Mouse (Mus musculus) neutrophil, adult 5-6 weeks (primary cell): Measurements from ENCODE around the gene Plxna1. TPM values are rescaled to one million over a fixed set of nuclear protein-coding genes. Genes with fewer than 3 reads are reported as not detected.

ENCODE experiments used
- ATAC-seq: fragments of 151-379, 151-347 bp; 2 replicates; pipeline ENCODE4 v1.8.0; 2017; ENCODE audit warnings: mild to moderate bottlenecking, moderate TSS enrichment; ENCODE audit not compliant: insufficient number of reproducible peaks, poor library complexity, low FRiP score, severe bottlenecking; ENCODE audit errors: extremely low read depth
- total RNA-seq: library from RNA; stranded (forward); fragments of 200-1000 nt; gene quantifications from 2 replicates; pipeline ENCODE4 v1.2.3, GENCODE M21; 2017

The Plxna1 gene
- total RNA-seq, 1 experiment from 2014 or later: 1.4 TPM

DNA sequence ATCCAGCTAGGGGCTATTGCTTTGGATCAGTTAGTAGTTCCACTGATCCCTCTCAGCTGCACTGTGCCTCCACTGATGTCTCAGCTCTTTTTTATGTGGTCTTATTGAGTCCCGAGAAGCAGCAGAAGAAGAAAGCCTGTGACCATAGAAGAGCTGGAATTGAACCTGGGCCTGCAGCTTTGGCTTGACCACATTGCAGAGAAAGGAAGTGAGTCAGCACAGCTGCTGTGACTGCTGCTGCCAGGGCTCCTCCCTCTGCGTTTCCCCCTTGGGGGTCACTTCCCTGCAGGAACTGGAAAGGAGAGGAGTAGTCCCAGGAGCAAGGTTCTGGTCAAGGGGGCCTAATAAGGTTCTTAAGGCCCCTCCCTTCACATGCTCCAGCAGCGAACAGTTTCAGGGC lies 1.9 kb upstream of the Plxna1 start:
- ATAC-seq: no peak

DNA sequence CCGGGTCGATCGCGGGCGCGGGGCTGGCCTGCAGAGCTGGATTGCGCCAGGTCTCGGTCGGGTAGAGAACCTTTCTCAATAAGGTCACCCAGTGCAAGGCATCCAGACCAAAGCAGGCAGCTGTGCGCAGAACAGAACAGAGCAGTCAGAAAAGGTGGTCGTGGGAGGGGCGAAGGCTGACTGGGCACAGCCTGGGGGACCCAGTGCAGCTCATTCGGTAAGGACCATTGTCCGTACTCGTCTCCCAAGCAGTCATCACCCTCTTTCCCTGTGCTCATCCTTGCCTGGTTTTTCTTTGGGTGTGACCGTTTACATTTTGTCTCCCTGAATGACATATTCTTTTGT lies 659 bp upstream of the Plxna1 start:
- ATAC-seq: no peak

DNA sequence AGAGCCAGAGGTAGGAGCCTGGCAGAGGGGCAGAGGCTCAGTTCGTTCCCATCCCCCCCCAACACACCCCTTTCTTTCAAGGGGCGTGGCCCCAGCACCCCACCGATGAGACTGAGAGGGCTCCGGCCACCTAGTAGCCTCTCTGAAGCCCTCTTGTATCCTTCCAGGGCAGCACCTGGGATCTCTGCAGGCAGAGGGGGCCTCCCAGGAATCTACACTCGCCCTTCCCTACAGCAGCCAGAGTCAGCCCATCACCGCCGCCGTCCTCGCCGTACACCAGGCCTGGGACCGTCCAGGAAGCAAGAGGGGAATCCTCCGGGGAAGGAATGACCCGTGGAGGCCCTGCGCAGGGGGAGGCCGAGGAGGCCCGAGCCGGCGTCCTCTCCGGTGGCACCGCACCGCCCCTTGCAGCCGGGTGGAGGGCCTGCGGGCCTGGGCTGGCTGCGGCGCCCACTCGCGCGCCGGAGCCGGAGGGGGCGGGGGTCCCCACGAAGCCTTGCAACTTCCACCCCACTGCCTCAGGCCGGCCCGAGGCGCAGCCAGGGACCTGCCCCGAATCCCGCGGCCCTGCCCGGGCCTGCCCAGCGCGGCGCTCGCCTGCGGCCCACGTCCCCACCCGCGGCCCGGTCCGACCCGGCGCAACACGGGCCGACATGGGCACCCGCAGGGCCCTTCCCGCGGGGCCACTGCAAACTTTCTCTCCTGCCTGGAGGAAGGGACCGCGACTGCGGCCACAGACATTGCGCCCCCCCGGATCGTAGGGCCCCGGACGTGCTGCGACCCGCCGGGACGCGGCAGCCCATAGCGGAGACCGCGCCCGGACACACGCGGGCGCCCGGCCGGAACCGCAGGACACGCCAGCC lies 771 bp downstream of the Plxna1 start:
- ATAC-seq: no peak

DNA sequence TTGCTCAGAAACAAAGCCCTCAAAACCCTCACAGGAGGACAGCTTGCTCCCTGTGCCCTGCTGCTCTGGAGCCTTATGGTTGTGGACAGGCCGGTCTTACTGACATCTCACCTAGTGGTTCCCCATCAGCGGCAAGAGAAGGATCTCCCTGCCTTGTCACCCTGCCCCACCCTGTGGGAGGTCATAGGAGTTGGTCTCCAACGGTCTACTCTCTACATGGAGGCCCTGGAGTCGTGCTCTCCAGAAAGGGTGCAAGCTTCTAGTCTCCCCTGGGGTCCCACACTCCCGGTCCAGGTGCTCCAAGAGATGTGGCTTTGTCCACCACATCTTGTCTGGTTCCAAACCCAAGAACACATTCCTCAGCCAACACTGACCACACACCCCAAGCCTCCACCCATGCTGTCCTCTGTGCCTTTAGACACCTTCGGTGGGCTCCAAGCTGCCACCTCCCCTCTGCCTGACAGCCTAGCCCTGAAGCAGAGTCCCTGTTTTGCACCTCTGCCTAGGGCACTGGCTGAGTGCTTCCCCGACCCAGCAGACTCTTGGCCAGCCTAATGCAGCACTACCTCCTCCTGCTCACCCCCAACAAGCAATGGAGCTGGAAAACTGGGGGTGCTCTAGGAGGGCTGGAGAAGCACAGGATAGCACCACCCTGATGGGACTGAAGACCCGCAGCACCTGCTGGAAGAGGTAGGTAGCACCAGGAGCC lies 1.6 kb downstream of the Plxna1 start:
- no peak for ATAC-seq

DNA sequence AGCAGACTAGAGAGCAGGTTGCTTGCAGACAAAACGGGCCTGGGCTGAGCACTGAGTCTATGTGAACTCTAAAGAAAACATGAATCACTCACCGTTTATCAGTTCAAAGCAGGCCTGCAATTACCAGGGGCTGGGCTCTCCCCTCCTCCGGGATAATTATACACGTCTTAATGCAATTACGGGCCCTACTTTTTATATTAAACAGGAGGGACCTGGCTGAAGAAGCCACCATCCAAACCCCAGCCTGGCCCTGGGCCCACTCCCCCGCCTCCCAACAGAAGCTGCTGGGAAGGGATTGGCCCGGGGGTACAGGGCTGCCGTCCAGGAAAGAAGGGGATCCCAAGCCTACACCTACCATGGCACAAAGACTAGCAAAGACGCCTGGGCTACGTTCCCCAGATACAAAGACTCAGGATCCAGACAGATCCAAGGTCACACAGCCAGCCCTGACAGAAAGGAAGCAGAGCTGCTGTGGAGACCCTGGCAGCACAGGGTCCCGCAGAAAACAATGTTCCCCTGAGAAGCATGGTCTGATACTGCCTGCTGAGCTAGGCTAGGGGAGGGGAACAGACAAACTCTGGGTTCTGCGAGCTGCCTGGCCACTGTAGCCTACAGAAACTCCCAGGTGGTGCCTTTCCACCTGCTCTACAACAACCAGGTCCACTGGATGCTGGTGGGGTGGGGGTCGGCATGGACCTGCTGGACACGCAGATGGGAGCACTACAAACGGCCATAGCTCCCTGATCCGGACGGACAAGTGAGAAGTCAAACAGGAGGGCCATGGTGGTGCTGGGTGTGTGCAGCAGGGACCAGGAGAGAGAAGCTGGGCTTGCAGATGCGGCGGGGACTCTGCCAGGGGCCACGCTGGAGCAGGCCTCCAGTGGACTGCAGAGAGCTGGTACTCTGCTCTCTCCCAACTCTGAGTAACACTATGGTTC lies 2.4 kb downstream of the Plxna1 start:
- no peak for ATAC-seq

DNA sequence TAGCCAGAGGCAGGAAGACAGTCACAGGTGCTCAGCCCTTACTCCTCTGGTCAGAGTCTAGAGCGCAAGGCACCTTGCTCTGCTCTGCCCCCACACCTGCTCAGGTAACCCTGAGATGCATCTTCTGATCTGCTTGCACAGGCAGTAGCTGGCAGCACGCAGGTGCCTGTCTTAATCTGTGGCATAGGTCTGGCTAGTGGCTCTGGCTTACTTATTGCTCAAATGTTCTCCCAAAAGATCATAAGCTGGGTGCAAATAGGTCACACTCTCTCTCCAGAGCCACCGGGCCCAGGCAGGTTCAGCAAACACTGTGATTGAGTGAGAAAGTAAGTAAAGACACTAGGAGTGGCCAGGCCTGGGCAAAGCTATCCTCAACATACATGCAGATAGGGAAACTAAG lies 3.2 kb downstream of the Plxna1 start:
- no peak for ATAC-seq

DNA sequence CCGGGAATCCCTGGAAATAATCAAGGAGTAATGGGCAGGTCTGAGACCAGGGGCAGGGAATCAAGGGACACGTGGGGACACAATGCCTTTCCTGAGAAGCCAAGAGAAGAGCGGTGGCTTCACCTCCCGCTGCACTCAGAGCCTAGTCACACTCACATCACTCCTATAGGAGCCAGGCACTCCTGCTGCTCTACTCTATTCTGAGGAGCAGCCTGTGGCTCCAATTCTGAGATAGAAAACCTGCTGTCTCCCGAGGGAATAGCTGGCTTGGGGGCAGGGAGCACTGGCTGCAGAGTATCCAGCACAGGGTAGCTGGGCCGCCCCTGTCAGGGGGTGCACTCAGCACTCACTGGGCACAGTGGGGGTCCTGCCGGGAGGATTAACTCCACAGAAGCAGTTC lies 6.8 kb downstream of the Plxna1 start:
- no peak for ATAC-seq

DNA sequence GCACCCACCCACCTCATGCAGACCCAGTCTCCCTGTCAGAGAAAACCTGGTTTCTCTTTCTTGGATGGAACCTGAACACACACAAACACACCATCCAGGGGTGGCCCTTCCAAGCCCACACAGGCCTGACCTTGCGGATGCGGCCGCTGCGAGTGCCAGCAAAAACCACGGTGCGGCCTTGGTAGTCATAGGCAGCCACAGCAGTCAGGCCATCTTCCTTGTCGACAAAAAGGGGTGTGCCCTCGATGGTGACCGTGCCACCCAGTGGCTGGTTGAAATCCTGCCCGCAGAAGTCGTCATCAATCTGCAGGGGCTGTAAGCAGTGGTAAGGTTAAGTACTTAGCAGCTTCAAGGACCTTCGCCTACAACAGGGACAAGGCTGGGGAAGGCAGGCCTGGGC lies 7.7 kb downstream of the Plxna1 start:
- no peak for ATAC-seq

DNA sequence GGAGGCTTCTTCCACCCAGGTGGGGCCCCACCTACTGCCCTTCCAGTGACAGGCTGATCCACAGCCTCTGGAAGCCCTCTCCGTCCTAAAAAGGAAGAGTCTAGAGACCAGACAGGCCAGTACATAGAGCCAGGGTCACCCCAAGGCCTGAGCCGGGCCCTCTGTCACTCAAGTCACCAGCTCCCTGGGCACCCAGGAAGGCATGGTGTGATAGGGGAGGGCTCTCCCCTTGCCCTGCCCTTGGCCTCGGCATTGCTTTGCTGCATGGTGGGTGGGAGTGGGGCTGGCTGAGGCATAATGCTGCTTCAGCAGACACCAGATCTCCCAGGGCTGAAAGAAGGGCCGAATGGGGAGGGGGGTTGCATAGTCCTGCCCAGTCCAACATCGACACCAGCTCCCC lies 8.3 kb downstream of the Plxna1 start:
- ATAC-seq: no peak

DNA sequence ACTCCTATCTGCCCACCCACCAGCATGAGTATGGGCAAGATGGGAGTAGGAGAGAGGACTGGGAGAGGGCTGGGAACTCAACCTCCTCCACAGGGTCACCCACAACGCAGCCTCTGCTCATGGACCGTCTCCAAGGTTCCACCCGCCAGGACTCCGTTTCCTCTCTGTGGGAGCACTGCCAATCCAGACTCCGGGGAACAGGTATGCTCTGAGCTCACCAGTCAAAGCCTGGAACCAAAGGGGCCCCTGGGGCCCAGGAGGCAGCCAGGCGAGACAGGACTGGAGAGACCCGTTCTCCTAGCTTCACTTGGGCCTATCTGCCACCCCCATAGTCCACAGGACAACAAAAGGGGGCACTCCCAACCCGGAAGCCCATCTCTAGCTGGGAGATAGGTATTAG lies 9.3 kb downstream of the Plxna1 start:
- ATAC-seq: no peak

DNA sequence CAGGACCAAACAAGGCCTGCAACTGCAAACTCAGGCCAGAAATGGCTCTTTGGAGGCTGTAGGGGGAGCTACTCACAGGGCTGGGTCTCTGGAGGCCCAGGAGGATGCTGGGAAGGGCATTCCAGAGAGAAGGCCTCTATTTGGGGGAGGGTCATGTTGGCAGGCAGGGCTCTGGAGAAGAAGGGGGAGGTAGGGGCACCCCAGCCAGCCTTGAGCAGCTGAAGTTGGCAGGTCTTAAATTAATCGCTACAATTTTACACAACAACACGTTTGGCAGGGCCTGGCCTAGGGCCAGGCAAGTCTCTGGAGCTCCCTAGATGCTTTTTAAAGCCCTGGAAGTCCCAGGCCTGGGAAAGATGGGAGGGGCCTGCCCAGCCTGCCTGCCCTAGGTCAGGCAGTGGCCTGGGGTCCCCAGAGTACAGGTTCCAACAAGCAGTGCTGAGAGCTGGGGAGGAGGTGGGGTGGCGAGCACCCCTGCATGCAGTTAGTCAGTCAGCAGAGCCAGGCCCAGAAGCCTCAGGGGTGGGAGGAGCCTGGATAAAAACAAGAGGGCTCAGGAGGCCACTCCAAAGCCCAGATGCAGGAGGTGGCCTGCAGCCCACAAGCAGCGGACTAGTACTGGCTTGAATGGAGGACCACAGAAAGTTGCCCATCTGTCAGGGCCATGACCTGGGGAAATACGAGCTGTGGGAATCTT lies 10.8 kb downstream of the Plxna1 start:
- ATAC-seq: no peak

DNA sequence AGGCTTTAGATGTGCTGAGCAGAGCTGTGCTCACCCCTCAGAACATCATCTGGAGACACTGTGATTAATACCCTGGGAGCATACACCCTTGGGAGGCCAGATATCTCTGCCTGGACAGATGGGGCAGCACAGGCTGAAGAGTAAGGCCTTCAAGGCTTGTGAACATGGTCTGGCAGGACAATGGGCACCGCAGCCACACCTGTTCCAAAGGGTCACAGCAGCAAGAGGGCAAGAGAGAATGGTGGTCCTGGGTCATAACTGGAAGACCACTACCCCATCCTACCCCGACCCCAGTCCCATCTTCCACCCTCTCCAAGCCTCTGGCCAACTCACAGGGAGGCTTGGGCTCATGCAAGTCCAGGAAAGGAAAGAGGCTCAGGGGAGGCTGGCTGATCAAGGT lies 11.9 kb downstream of the Plxna1 start:
- no peak for ATAC-seq

DNA sequence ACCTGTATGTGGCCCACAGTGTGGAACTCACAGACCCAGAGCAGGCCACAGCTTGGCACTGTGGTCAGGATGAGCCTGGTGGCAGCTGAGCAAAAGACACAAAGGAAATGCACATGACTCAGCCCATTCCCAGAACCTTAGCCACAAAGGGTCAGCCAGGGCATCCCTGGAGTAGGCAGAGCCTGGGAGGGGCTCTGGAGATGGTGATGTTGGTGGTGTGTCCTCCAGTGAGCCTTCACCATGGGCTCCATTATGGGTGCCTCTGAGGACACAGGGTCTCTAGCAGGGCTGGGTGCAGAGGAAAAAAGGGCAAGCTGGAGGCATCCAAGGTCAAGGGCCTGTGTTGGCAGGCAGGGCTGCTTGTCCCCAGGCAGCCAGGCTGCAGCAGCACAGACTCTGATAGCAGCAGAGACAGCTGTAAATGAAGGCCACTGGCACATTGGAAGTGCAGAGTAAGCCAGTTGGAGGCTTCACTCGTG lies 12.3 kb downstream of the Plxna1 start:
- ATAC-seq: no peak

DNA sequence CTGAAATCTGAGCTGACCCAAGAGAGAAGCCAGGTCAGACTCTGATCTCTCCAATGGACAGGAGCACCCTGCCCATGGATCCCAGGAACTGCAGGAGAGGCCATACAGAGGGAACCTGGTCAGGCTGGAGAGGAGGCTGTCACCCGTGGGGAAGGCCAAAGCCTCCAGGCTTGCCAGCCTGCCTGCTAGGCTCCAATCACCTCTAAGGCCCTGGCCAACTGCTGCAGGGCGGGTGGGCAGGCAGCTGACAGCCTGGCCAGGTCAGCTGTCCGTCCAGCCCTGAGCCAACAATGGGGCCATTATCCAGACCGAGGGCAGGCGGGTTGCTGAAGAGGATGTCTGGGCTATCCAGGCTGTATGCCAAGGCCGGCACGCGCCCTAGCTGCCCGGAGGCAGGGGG lies 14.1 kb downstream of the Plxna1 start:
- no peak for ATAC-seq

DNA sequence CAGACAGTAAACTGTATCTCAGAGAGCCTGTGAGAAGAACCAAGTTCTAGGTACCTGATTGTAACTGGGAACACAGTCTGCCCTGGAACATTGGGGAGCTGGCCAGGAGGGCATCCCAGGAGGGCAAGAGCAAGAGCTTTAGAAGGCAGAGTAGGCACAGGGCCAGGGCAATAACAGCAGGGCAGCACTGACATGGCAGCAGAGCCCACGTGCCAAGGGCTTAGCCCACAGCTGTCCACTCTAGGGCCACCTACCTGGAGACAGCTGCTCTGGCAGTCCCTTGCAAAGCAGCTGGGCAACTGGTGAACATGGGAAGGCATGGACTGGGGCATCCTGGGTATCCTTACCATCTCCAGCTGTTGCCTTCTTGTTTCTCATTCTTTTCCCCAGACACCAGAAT lies 14.6 kb downstream of the Plxna1 start:
- no peak for ATAC-seq

DNA sequence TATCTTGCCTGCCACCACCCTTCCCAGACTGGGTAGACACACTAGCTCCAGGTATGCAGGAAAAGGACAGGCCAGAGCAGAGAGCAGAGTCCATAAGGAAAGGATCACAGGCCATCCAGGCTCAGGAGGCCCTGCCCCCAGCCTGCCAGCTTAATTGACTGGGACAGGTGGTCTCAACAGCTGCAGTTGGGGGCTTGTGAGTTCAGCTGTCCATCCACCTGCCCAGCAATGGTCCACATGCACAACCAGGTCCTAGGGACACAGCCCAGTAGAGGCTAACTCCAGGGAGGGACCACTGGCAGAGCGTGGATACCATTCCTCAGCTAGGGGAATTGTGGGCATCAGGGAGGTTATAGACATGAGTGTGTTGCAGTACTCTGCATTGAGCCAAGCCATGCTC lies 16.6 kb downstream of the Plxna1 start:
- no peak for ATAC-seq

DNA sequence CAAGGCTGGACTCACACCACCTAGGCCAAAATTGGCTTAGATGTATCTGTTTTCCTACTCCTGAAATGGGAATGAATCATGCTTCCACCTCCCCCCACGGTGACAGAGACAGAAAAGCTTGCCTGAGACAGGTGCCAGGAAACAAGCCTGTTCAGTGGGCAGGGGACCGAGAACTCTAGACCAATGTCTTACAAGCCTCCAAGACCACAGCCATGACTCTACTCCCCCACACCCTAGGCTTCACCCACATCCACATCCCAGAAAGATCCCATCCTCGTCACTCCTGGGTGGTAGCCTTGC lies 17.0 kb downstream of the Plxna1 start:
- no peak for ATAC-seq

DNA sequence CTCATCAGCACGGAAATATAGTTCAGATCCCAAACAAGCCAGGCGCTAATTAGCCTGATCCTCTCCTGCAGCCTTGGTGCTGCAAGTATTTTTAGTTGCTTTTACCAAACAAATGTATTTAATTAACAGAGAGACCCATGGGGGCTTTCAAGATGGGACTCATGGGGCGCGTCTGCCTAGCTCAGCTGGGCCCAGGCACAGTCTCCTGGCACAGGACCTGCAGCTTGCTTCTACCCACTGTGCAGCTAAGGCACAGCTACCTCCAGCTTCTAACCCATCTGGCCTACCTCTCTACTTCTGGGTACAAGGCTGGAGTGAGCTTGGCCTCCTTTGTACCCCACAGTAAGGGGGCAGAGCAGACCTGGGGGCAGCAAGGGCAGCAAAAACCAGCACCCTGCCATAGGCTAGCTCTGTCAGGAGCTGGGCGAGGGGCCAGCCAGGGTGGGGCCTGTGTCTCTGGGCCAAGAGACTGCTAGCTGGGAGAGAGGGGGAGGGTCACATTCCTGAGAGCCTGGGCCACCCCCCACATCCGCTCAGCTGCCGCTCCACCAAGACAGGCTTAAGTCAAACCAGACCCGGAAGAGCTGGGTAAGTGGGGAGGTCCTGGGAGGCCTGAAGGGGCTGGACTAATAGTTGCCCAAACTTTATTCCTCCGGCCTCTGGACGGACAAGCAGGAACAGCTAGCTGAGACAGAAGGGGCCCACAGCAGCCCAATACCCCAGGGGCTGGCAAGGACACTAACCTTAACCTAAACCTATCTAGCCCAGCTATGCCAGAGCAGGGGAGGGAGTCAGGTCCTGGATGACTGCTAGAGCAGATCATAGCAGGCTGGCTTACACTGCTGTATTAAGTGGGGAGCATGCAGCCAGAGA lies 17.6 kb downstream of the Plxna1 start:
- no peak for ATAC-seq
